Mouse (Mus musculus) ES-E14 (cell line): ENCODE results near the gene Mrpl53. TPM values are rescaled to one million over a fixed set of nuclear protein-coding genes. Genes with fewer than 3 reads are reported as not detected.

Experiments used
- DNase-seq: peaks from one replicate; pipeline ENCODE4 v3.0.0-alpha.2; 2013; ENCODE audit warnings: low read depth, low spot score
- H3K27ac ChIP-seq: 2 replicates; pipeline ENCODE4 v1.5.1; 2012; ENCODE audit warnings: low read depth, mild to moderate bottlenecking, low read length, moderate library complexity, mixed read lengths; ENCODE audit not compliant: poor library complexity, insufficient read depth, severe bottlenecking
- H3K36me3 ChIP-seq: 2 replicates; pipeline ENCODE4 v1.6.1; 2012; ENCODE audit warnings: mild to moderate bottlenecking, low read length, moderate library complexity, mixed read lengths; ENCODE audit not compliant: control insufficient read depth, poor library complexity, insufficient read depth, severe bottlenecking
- H3K4me1 ChIP-seq, 2 experiments: fragments of 150-350 bp in 1 of 2; sonication (generic) in 1 of 2; 2 replicates each; pipeline ENCODE4 v1.6.1; 2012; ENCODE audit warnings: low read length in 2 of 2, mild to moderate bottlenecking in 1 of 2, mixed read lengths in 1 of 2; ENCODE audit not compliant: control insufficient read depth in 2 of 2, insufficient read depth in 2 of 2, poor library complexity in 1 of 2
- H3K4me3 ChIP-seq, 2 experiments: fragments of 150-350 bp in 1 of 2; sonication (generic) in 1 of 2; 2 replicates each; pipeline ENCODE4 v1.5.1; 2012; ENCODE audit warnings: low read length in 2 of 2, low read depth in 1 of 2, mild to moderate bottlenecking in 1 of 2, mixed read lengths in 1 of 2; ENCODE audit not compliant: insufficient read depth in 1 of 2, poor library complexity in 1 of 2, severe bottlenecking in 1 of 2
- H3K9ac ChIP-seq: 2 replicates; pipeline ENCODE4 v1.6.1; 2012; ENCODE audit warnings: low read depth, mild to moderate bottlenecking, low read length, mixed read lengths; ENCODE audit not compliant: poor library complexity, insufficient read depth, severe bottlenecking
- H3K9me3 ChIP-seq: fragments of 150-350 bp; sonication (generic); 2 replicates; pipeline ENCODE4 v1.6.1; 2012; ENCODE audit warnings: low read depth, mild to moderate bottlenecking, low read length; ENCODE audit not compliant: control insufficient read depth, insufficient read depth
- CHD2 ChIP-seq: IDR thresholded peaks from 2 replicates; pipeline ENCODE4 v1.6.1; 2014; ENCODE audit warnings: mild to moderate bottlenecking, low read depth, low read length, inconsistent platforms
- HCFC1 ChIP-seq: IDR thresholded peaks from 2 replicates; pipeline ENCODE4 v1.6.1; 2012; ENCODE audit warnings: low read length, inconsistent platforms, borderline replicate concordance; ENCODE audit not compliant: insufficient read depth
- MAFK ChIP-seq: IDR thresholded peaks from 2 replicates; pipeline ENCODE4 v1.6.1; 2014; ENCODE audit warnings: mild to moderate bottlenecking, low read depth, low read length, inconsistent platforms; ENCODE audit not compliant: insufficient read depth
- ZC3H11A ChIP-seq: IDR thresholded peaks from 2 replicates; pipeline ENCODE4 v1.6.1; 2012; ENCODE audit warnings: low read depth, mild to moderate bottlenecking, inconsistent platforms, low read length, borderline replicate concordance
- ZNF384 ChIP-seq: IDR thresholded peaks from 2 replicates; pipeline ENCODE4 v1.6.1; 2012; ENCODE audit warnings: low read depth, low read length, inconsistent platforms
- in situ Hi-C, 2 experiments: fragments of 600-800 bp; cut with MboI; formaldehyde crosslinking; loops; one replicate each; pipeline ENCODE4 v1.15.1; 2025; ENCODE audit warnings: low sequenced_read_pairs in 2 of 2, inconsistent platforms in 1 of 2; ENCODE audit not compliant: unreplicated experiment in 2 of 2
- total RNA-seq: library from RNA; depleted of rRNA; stranded (reverse); fragments of 300-350 nt; gene quantifications from 2 replicates; pipeline ENCODE4 v1.2.3, GENCODE M21; 2012

Gene Mrpl53
- total RNA-seq, 1 experiment = 53.9 TPM

GRCm38 (mm10) chr6:83121863-83122710, 13.2 kb downstream of the Mrpl53 start:
- peak overlapping the region; percentile 82 for H3K9ac ChIP-seq
- H3K27ac ChIP-seq = no peak overlapping the region
- in situ Hi-C loops = no loop called here
- no peak for TF ChIP-seq ZC3H11A
- TF ChIP-seq MAFK = no peak
- TF ChIP-seq HCFC1 = no peak
- TF ChIP-seq CHD2 = no peak
- no peak for TF ChIP-seq ZNF384
- H3K4me1 ChIP-seq = peaks cover 0 to 3% of the 10 kb centered on the region in 2 experiments; a peak in 2 of 4 replicates
- no peak for DNase-seq
- no peaks in the 10 kb centered on the region for H3K9me3 ChIP-seq
- H3K4me3 ChIP-seq = peak overlapping the region; percentile 78 to 90
- H3K36me3 ChIP-seq = peaks cover 4% of the 10 kb centered on the region; the same call in 1 of the 2 replicates

GRCm38 (mm10) chr6:83122961-83123360, 14.1 kb downstream of the Mrpl53 start:
- Histone ChIP-seq H3K4me3 (no peak overlapping the region), H3K4me1 (peaks cover 0 to 3% of the 10 kb centered on the region in 2 experiments; a peak in 2 of 4 replicates), H3K36me3 (peaks cover 4% of the 10 kb centered on the region; the same call in 1 of the 2 replicates), H3K9ac (no peak overlapping the region), H3K9me3 (no peaks in the 10 kb centered on the region), H3K27ac (no peak overlapping the region)
- in situ Hi-C loops = no loop called here
- no peak for TF ChIP-seq MAFK
- TF ChIP-seq HCFC1 = no peak
- DNase-seq = no peak

GRCm38 (mm10) chr6:83124851-83125312, 16.0 kb downstream of the Mrpl53 start:
- H3K27ac ChIP-seq = no peak overlapping the region
- H3K9me3 ChIP-seq = no peaks in the 10 kb centered on the region
- no peaks in the 10 kb centered on the region for H3K36me3 ChIP-seq
- H3K4me1 ChIP-seq = peaks cover 0 to 3% of the 10 kb centered on the region in 2 experiments; a peak in 2 of 4 replicates
- TF ChIP-seq HCFC1 (peak; percentile 90), ZC3H11A (no peak), CHD2 (peak; percentile 71)
- H3K9ac ChIP-seq = peak overlapping the region; percentile 89
- peak overlapping the region; percentile 91 to 94 for H3K4me3 ChIP-seq
- in situ Hi-C loops = no loop called here
- DNase-seq = peak; percentile 93

GRCm38 (mm10) chr6:83125331-83125730, 16.5 kb downstream of the Mrpl53 start, which contains the start of gene Ino80b:
Gene Ino80b, minus strand, starts transcription at chr6:83125431.
- no peaks in the 10 kb centered on the region for H3K9me3 ChIP-seq
- in situ Hi-C loops = no loop called here
- peak within 1 kb of the TSS; percentile 91 to 94 for H3K4me3 ChIP-seq
- no peak for TF ChIP-seq ZNF384
- no peak; the same call in 1 of the 2 replicates for TF ChIP-seq CHD2
- TF ChIP-seq MAFK = no peak
- no peak for TF ChIP-seq HCFC1
- TF ChIP-seq ZC3H11A = no peak
- no peak for DNase-seq
- H3K9ac ChIP-seq = peak within 1 kb of the TSS; percentile 89
- no peak within 1 kb of the TSS for H3K27ac ChIP-seq
- H3K4me1 ChIP-seq = peaks cover 0 to 3% of the 10 kb centered on the region in 2 experiments; a peak in 2 of 4 replicates
- no peaks in the 10 kb centered on the region for H3K36me3 ChIP-seq
